Mouse (Mus musculus): Measurements from ENCODE around the gene Ankle2.

The Ankle2 gene

GRCm38 (mm10) chr5:110230780-110231461 lies at the start of gene Ankle2:
Gene Ankle2 (plus strand): TSS chr5:110231004.
- DNase-seq (ENCODE audit: extremely low read depth, low read depth) = peak; percentile 73

GRCm38 (mm10) chr5:110181716-110182115 lies 49.1 kb upstream of the Ankle2 start:
- DNase-seq (ENCODE audit: extremely low read depth, low read depth) = no peak

- no peak for DNase-seq (ENCODE audit: extremely low read depth, low read depth)
Observed at GRCm38 (mm10) chr5:110203164-110203895, 27.5 kb upstream of the Ankle2 start.

GRCm38 (mm10) chr5:110204777-110205176 lies 26.0 kb upstream of the Ankle2 start:
- no peak for DNase-seq (ENCODE audit: extremely low read depth, low read depth)

GRCm38 (mm10) chr5:110211312-110211711 lies 19.5 kb upstream of the Ankle2 start:
- DNase-seq (ENCODE audit: extremely low read depth, low read depth) = no peak

- no peak for DNase-seq (ENCODE audit: extremely low read depth, low read depth)
Observed at GRCm38 (mm10) chr5:110216780-110217179, 14.0 kb upstream of the Ankle2 start.

GRCm38 (mm10) chr5:110220331-110220730 lies 10.5 kb upstream of the Ankle2 start:
- DNase-seq (ENCODE audit: extremely low read depth, low read depth) = no peak

GRCm38 (mm10) chr5:110222757-110223156 lies 8.0 kb upstream of the Ankle2 start:
- no peak for DNase-seq (ENCODE audit: extremely low read depth, low read depth)

GRCm38 (mm10) chr5:110225056-110225455 lies 5.7 kb upstream of the Ankle2 start:
- DNase-seq (ENCODE audit: extremely low read depth, low read depth) = no peak

- no peak for DNase-seq (ENCODE audit: extremely low read depth, low read depth)
Observed at GRCm38 (mm10) chr5:110227336-110227883, 3.4 kb upstream of the Ankle2 start.

GRCm38 (mm10) chr5:110230401-110230779 lies 414 bp upstream of the Ankle2 start:
- peak; percentile 20 for DNase-seq (ENCODE audit: extremely low read depth, low read depth)

GRCm38 (mm10) chr5:110231638-110232037 lies 834 bp downstream of the Ankle2 start:
- DNase-seq (ENCODE audit: extremely low read depth, low read depth) = peak; percentile 44

- DNase-seq (ENCODE audit: extremely low read depth, low read depth) = peak; percentile 38
Observed at GRCm38 (mm10) chr5:110232346-110232745, 1.5 kb downstream of the Ankle2 start.

GRCm38 (mm10) chr5:110244091-110244490 lies 13.3 kb downstream of the Ankle2 start:
- DNase-seq (ENCODE audit: extremely low read depth, low read depth) = no peak

GRCm38 (mm10) chr5:110266941-110267340 lies 36.1 kb downstream of the Ankle2 start:
- no peak for DNase-seq (ENCODE audit: extremely low read depth, low read depth)

- peak; percentile 80 for DNase-seq (ENCODE audit: extremely low read depth, low read depth)
Observed at GRCm38 (mm10) chr5:110269141-110270101, 38.6 kb downstream of the Ankle2 start, which contains the start of gene Pgam5. Gene Pgam5 (minus strand): TSS chr5:110269913.

- no peak for DNase-seq (ENCODE audit: extremely low read depth, low read depth)
Observed at GRCm38 (mm10) chr5:110270242-110270641, 39.4 kb downstream of the Ankle2 start.

- no peak for DNase-seq (ENCODE audit: extremely low read depth, low read depth)
Observed at GRCm38 (mm10) chr5:110274147-110274546, 43.3 kb downstream of the Ankle2 start.

GRCm38 (mm10) chr5:110274846-110275245 lies 44.0 kb downstream of the Ankle2 start:
- DNase-seq (ENCODE audit: extremely low read depth, low read depth) = no peak

GRCm38 (mm10) chr5:110276391-110276790 lies 45.6 kb downstream of the Ankle2 start:
- no peak for DNase-seq (ENCODE audit: extremely low read depth, low read depth)

GRCm38 (mm10) chr5:110276910-110277309 lies 46.1 kb downstream of the Ankle2 start:
- no peak for DNase-seq (ENCODE audit: extremely low read depth, low read depth)
